Mouse (Mus musculus): ENCODE measurements at regions not wholly inside any gene's neighbourhood (a gene's known extent, or its start where the extent isn't known, plus 50 kb on each side); places are given as distances from the start of the nearest gene placed in this dataset.

GRCm38 (mm10) chr3:38322426-38322825, 162.2 kb downstream of the Ankrd50 start:
- H3K27ac ChIP-seq (ENCODE audit: insufficient read depth, low read depth, low read length) = no peak overlapping the region
- no peaks in the 10 kb centered on the region for H3K36me3 ChIP-seq (ENCODE audit: control insufficient read depth, insufficient read depth, low read length)
- WGBS = 77% methylated on average over 8 of the region's 8 CpGs
- H3K4me3 ChIP-seq (ENCODE audit: low read depth, low read length) = no peak overlapping the region
- TF ChIP-seq CTCF (IDR thresholded peaks at IDR 0.05; ENCODE audit: extremely low read depth, insufficient read length, insufficient replicate concordance, low read depth, low read length) (no peak), POLR2A (IDR thresholded peaks at IDR 0.05; ENCODE audit: low read depth, low read length) (no peak)
- H3K27me3 ChIP-seq (ENCODE audit: control insufficient read depth, insufficient read depth, low read length) = no peaks in the 10 kb centered on the region
- no peaks in the 10 kb centered on the region for H3K4me1 ChIP-seq (ENCODE audit: control insufficient read depth, insufficient read depth, insufficient read length, low read length)

GRCm38 (mm10) chr3:38321620-38322019, 163.0 kb downstream of the Ankrd50 start:
- no peak overlapping the region for H3K27ac ChIP-seq (ENCODE audit: insufficient read depth, low read depth, low read length)
- no peak for TF ChIP-seq POLR2A (IDR thresholded peaks at IDR 0.05; ENCODE audit: low read depth, low read length)
- H3K36me3 ChIP-seq (ENCODE audit: control insufficient read depth, insufficient read depth, low read length) = no peaks in the 10 kb centered on the region
- no peaks in the 10 kb centered on the region for H3K4me1 ChIP-seq (ENCODE audit: control insufficient read depth, insufficient read depth, insufficient read length, low read length)
- 83% methylated on average over 3 of the region's 3 CpGs for WGBS
- H3K27me3 ChIP-seq (ENCODE audit: control insufficient read depth, insufficient read depth, low read length) = no peaks in the 10 kb centered on the region
- H3K4me3 ChIP-seq (ENCODE audit: low read depth, low read length) = no peak overlapping the region

GRCm38 (mm10) chr3:38320998-38321397, 163.6 kb downstream of the Ankrd50 start:
- H3K36me3 ChIP-seq (ENCODE audit: control insufficient read depth, insufficient read depth, low read length) = no peaks in the 10 kb centered on the region
- H3K4me3 ChIP-seq (ENCODE audit: low read depth, low read length) = no peak overlapping the region
- TF ChIP-seq POLR2A (IDR thresholded peaks at IDR 0.05; ENCODE audit: low read depth, low read length) (no peak), CTCF (IDR thresholded peaks at IDR 0.05; ENCODE audit: extremely low read depth, insufficient read length, insufficient replicate concordance, low read depth, low read length) (no peak)
- WGBS = 95% methylated on average over 6 of the region's 6 CpGs
- no peaks in the 10 kb centered on the region for H3K4me1 ChIP-seq (ENCODE audit: control insufficient read depth, insufficient read depth, insufficient read length, low read length)
- H3K27ac ChIP-seq (ENCODE audit: insufficient read depth, low read depth, low read length) = no peak overlapping the region
- no peaks in the 10 kb centered on the region for H3K27me3 ChIP-seq (ENCODE audit: control insufficient read depth, insufficient read depth, low read length)

- H3K4me1 ChIP-seq (ENCODE audit: control insufficient read depth, insufficient read depth, insufficient read length, low read length) = no peaks in the 10 kb centered on the region
- H3K27ac ChIP-seq (ENCODE audit: insufficient read depth, low read depth, low read length) = no peak overlapping the region
- H3K36me3 ChIP-seq (ENCODE audit: control insufficient read depth, insufficient read depth, low read length) = no peaks in the 10 kb centered on the region
- 88% methylated on average over 6 of the region's 6 CpGs for WGBS
- no peaks in the 10 kb centered on the region for H3K27me3 ChIP-seq (ENCODE audit: control insufficient read depth, insufficient read depth, low read length)
- TF ChIP-seq POLR2A (IDR thresholded peaks at IDR 0.05; ENCODE audit: low read depth, low read length) (no peak), CTCF (IDR thresholded peaks at IDR 0.05; ENCODE audit: extremely low read depth, insufficient read length, insufficient replicate concordance, low read depth, low read length) (no peak)
- no peak overlapping the region for H3K4me3 ChIP-seq (ENCODE audit: low read depth, low read length)
Measured at GRCm38 (mm10) chr3:38312834-38313233, 171.8 kb downstream of the Ankrd50 start.

GRCm38 (mm10) chr3:38312121-38312520, 172.5 kb downstream of the Ankrd50 start:
- Histone ChIP-seq H3K4me1 (ENCODE audit: control insufficient read depth, insufficient read depth, insufficient read length, low read length) (no peaks in the 10 kb centered on the region), H3K36me3 (ENCODE audit: control insufficient read depth, insufficient read depth, low read length) (no peaks in the 10 kb centered on the region), H3K27me3 (ENCODE audit: control insufficient read depth, insufficient read depth, low read length) (no peaks in the 10 kb centered on the region), H3K27ac (ENCODE audit: insufficient read depth, low read depth, low read length) (no peak overlapping the region), H3K4me3 (ENCODE audit: low read depth, low read length) (no peak overlapping the region)
- no peak for TF ChIP-seq CTCF (IDR thresholded peaks at IDR 0.05; ENCODE audit: extremely low read depth, insufficient read length, insufficient replicate concordance, low read depth, low read length)
- no peak for TF ChIP-seq POLR2A (IDR thresholded peaks at IDR 0.05; ENCODE audit: low read depth, low read length)
- 80% methylated on average over 3 of the region's 3 CpGs for WGBS

- no peaks in the 10 kb centered on the region for H3K36me3 ChIP-seq (ENCODE audit: control insufficient read depth, insufficient read depth, low read length)
- WGBS = 62% methylated on average over 11 of the region's 11 CpGs
- no peaks in the 10 kb centered on the region for H3K27me3 ChIP-seq (ENCODE audit: control insufficient read depth, insufficient read depth, low read length)
- H3K27ac ChIP-seq (ENCODE audit: insufficient read depth, low read depth, low read length) = no peak overlapping the region
- H3K4me3 ChIP-seq (ENCODE audit: low read depth, low read length) = no peak overlapping the region
- peaks cover 3% of the 10 kb centered on the region; the same call in 1 of the 2 replicates for H3K4me1 ChIP-seq (ENCODE audit: control insufficient read depth, insufficient read depth, insufficient read length, low read length)
- TF ChIP-seq POLR2A (IDR thresholded peaks at IDR 0.05; ENCODE audit: low read depth, low read length) (no peak), CTCF (IDR thresholded peaks at IDR 0.05; ENCODE audit: extremely low read depth, insufficient read length, insufficient replicate concordance, low read depth, low read length) (no peak)
Measured at GRCm38 (mm10) chr3:38299898-38300751, 184.5 kb downstream of the Ankrd50 start.

- H3K27ac ChIP-seq (ENCODE audit: insufficient read depth, low read depth, low read length) = no peak overlapping the region
- WGBS = 35% methylated on average over 2 of the region's 2 CpGs
Measured at GRCm38 (mm10) chr3:38299236-38299897, 185.3 kb downstream of the Ankrd50 start.

More at GRCm38 (mm10) chr3:38299236-38299897, 185.3 kb downstream of the Ankrd50 start:
- H3K36me3 ChIP-seq (ENCODE audit: control insufficient read depth, insufficient read depth, low read length) = no peaks in the 10 kb centered on the region
- no peak for TF ChIP-seq CTCF (IDR thresholded peaks at IDR 0.05; ENCODE audit: extremely low read depth, insufficient read length, insufficient replicate concordance, low read depth, low read length)
- no peak for TF ChIP-seq POLR2A (IDR thresholded peaks at IDR 0.05; ENCODE audit: low read depth, low read length)
- no peak overlapping the region for H3K4me3 ChIP-seq (ENCODE audit: low read depth, low read length)
- H3K4me1 ChIP-seq (ENCODE audit: control insufficient read depth, insufficient read depth, insufficient read length, low read length) = peaks cover 3% of the 10 kb centered on the region; the same call in 1 of the 2 replicates
- no peaks in the 10 kb centered on the region for H3K27me3 ChIP-seq (ENCODE audit: control insufficient read depth, insufficient read depth, low read length)
